Mouse (Mus musculus) liver, postnatal 0 days (tissue): Measurements from ENCODE around the gene Slc5a1.

ENCODE experiments used
- CTCF ChIP-seq: sonication (generic); IDR thresholded peaks from 2 replicates; pipeline ENCODE4 v1.5.1; 2016; ENCODE audit warnings: antibody characterized with exemption, low read depth
- EP300 ChIP-seq: IDR thresholded peaks from 2 replicates; pipeline ENCODE4 v1.6.1; 2016; ENCODE audit warnings: antibody characterized with exemption, low read depth, mild to moderate bottlenecking

DNA sequence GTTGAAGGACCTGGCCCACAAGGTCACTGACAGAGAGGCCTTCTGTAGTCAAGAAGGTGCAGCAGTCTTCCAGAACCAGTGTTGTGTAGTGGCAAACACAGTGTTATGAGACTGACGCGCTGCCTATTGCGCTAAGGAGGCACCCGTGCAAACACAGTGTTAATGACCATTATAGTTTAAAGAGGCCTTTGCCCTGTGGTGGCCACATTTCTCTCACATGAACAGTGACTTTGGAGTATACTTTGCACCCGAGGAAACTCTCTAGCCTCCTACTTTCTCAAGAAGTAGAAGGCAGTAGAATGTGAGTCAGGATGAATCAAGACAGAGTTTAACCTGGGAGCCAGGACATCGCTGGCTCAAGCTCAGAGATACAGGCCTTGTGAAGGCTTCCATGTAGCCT lies 12.7 kb upstream of the Slc5a1 start:
- TF ChIP-seq EP300, result no peak
- no peak for TF ChIP-seq CTCF
